Mouse (Mus musculus): ENCODE data around the gene Lgi4.

Gene Lgi4

GRCm38 (mm10) chr7:31105061-31105768, 46.1 kb downstream of the Lgi4 start:
- DNase-seq (ENCODE audit: low spot score in 2 of 2), result no peak

- DNase-seq (ENCODE audit: low spot score in 2 of 2), result no peak
These were observed 47.0 kb downstream of the Lgi4 start for GRCm38 (mm10) chr7:31106166-31106565.

DNA sequence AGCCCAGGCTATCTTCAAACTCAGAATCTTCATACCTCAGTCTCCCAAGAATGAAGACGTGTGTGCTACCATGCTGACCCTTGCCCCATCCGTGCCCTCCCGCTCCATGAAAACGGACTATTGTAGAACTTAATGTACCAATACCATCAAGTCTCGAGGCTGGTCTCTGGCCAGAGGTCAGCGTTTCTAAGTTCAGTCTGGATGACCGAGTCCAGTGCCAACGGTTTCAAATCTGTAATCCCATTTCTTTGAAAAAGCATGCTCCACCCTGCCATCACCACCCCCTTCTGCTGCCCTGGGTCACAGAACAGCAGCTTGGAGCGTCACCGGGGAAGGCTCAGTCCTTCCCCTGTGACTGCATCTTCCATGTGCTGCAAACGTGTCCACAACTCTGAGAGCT, 48.6 kb downstream of the Lgi4 start:
- DNase-seq (ENCODE audit: low spot score in 2 of 2), result no peak

DNA sequence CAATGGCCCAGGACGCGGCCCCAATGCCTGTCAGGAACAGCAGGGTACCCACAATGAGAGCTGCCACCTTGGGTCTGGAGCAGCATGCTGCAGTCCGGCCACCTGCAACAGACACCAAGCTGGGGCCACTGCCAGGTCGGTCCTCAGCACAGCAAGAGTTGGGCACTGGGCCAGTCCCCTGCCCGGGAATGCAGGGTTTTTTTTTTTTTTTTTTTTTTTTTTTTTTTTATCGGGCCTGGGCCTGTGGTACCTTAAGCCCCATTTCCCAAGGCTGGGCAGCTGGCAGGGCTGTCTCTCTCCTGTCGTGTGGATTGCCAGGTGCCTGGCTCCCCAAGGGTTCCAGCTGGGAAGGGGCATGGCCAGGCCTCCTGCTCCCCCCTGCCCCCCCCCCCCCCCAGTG, 49.9 kb downstream of the Lgi4 start:
- no peak for DNase-seq (ENCODE audit: low spot score in 2 of 2)

DNA sequence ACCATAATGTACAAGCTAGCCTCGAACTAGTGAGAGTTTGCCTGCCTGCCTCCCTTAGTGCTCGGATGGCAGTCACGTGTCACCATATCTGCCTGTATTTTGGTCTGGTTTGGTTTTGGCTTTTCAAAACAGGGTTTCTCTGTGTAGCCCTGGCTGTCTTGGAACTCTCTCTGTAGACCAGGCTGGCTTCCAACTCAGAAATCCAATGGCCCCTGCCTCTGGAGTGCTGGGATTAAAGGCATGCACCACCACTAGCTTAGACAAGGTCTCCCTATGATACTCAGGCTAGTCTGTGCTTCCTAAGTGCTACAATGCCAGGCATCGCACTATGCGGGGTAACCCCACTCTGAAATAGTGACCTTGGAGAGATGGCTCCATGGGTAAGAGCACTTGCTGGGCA, 50.7 kb downstream of the Lgi4 start:
- DNase-seq (ENCODE audit: low spot score in 2 of 2), result no peak

GRCm38 (mm10) chr7:31110861-31111385, 51.8 kb downstream of the Lgi4 start:
- DNase-seq (ENCODE audit: low spot score in 2 of 2), result no peak

DNA sequence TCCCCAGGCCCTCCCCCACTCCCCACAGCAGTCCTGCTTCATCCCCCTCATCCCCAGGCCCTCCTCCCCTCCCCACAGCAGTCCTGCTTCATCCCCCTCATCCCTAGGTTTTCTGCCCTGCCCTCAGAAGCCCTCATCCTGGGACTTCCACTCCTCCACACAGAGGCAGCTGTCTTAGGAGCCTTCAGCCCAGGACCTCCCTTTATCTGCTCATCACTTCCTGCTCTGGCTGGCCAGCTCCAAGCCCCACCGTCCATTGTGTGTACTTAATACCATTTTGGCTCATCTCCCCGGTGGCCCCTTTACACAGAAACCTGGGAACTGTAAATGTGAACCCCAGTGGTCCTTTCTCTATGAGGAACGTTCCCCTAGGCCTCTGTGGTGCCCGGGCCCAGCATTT, 52.9 kb downstream of the Lgi4 start:
- no peak for DNase-seq (ENCODE audit: low spot score in 2 of 2)

DNA sequence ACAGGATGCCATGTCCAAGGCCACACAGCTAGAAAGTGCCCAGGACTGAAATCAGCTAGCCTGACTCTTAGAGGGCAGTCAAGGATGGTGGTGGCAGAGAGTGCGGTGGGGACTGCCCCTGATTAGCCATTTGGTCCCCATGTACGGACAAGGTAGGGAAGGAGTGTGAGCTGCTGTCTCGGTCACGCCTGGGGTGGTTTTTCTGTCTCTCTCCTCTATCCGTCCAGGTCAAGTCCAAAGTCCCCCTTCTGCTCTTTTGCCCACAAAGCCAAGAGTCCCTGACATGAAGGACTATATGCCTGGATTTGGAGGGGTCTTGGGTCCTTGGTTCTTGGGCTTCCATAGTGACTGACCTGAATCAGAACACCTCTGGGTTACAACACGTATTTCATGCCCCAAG, 54.7 kb downstream of the Lgi4 start:
- DNase-seq (ENCODE audit: low spot score in 2 of 2), result no peak

DNA sequence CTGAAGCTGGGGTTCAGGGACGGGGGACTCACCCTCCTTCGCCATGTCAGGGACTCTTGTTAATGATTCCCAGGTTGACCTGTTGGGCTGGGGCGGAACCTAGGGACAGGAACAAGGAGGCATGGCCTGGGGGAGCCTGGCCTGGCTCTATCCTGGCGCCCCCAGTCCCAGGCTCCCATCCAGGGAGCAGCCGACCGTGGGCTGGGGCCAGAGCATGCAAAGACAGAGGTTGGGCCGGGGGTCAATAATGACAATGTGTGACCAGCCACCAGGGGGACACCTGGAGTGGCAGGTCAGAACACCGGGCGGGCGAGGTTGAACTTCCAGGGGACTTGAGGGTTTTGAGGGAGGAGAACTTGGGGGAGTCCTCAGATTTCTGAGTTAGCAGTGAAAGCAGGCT, 55.5 kb downstream of the Lgi4 start:
- DNase-seq (ENCODE audit: low spot score in 2 of 2), result no peak

GRCm38 (mm10) chr7:31115182-31115581, 56.0 kb downstream of the Lgi4 start, which contains the start of gene Hpn:
TSS of gene Hpn (minus strand) at chr7:31115290.
- DNase-seq (ENCODE audit: low spot score in 2 of 2), result no peak

- DNase-seq (ENCODE audit: low spot score in 2 of 2), result no peak
These were observed 56.5 kb downstream of the Lgi4 start for GRCm38 (mm10) chr7:31115587-31116043.

GRCm38 (mm10) chr7:31116721-31117145, 57.6 kb downstream of the Lgi4 start:
- DNase-seq (ENCODE audit: low spot score in 2 of 2), result no peak

DNA sequence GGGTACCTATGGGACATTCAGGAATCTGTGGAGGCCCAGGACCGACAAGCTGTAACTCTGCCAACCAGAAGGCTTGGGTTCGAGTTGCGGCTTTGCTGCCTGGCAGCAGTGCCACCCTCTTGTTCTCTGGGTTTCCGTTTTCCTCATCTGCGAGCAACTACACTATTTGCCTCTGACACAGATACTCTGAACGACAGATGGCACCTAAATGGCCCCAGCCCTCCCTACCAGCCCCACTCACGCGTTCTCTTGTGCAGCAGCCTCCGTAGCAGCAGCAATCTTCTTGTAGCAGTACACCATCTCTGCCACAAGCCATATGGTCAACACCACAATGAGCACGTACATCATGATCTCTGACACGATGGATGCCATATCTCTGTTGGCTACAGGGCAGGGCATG, 58.3 kb downstream of the Lgi4 start:
- no peak for DNase-seq (ENCODE audit: low spot score in 2 of 2)

GRCm38 (mm10) chr7:31118486-31118885, 59.3 kb downstream of the Lgi4 start:
- no peak for DNase-seq (ENCODE audit: low spot score in 2 of 2)

DNA sequence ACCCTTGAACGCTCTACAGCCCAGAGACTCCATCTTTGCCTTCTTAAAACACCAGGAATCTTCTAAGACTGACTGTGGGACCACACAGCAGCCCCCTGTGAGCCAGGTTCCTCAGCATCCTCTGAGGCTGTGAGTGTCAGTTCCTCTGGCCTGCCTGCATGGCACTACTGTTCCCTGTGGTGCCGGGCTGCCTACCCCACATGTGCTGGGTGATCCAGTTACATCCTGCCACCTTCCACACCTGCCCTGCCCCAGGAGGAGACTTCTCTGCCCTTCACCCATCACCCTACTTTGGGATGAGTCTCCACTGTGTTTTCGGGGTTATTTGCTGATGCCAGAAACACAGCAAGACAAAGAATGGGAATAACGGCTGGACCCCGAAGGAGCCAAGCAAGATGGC, 60.4 kb downstream of the Lgi4 start:
- DNase-seq (ENCODE audit: low spot score in 2 of 2), result no peak

Measured in thymus, postnatal 10 days (tissue).